ENCODE assay signal across 10 mouse cellular contexts in the genomic region with DNA sequence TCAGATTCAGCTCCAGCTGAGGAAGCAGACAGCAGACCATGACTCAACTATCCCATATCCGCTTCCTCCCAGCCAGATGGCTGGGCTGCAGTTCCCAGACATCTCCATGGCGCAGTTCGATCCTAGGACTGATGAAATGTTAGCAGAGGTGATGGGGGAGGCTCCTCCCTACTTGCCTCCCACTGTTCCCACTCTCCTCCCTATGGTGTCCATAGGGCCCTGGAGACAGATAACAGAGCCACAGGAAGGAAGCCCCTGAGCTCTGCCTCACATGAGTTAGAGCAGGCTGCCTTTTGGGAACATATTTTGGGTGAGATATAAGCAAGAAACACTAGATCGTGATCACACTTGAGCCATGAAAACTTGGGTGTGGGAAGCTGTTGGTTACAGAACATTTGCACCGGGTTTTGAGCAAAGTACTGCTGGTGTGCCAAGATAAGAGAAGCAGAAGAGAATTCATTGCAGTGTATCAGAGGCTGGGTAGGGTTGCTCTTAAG. TPM values are rescaled to one million over a fixed set of nuclear protein-coding genes. Genes with fewer than 3 reads are reported as not detected.
DNase-seq lines count a peak whose midpoint lies in the region; ATAC-seq and TF ChIP-seq lines count a peak whose summit lies in the region.
"Had no signal": no experiment of that assay in that cellular context is flagged by ENCODE, and none has a peak within 500 bp of the region (broad histone marks: within the 10 kb centered on the region; RNA-seq: fewer than 3 reads in every experiment).

No protein-coding gene starts in this region.

- ATAC-seq in erythroblast, adult 5-6 weeks (replicated peaks; ENCODE audit: low FRiP score, poor library complexity, severe bottlenecking): peak; percentile 82
- peak; percentile 40; the same call in 1 of the 2 replicates for ATAC-seq in megakaryocyte, adult 5-6 weeks (ENCODE audit: poor library complexity, severe bottlenecking)
- ATAC-seq in monocyte, adult 5-6 weeks (replicated peaks; ENCODE audit: insufficient number of reproducible peaks, low FRiP score, low TSS enrichment, poor library complexity, severe bottlenecking): no peak

- H3K4me3 ChIP-seq in layer of hippocampus, adult 2 months: no peak overlapping the region
- H3K4me3 ChIP-seq: embryonic facial prominence, embryonic 13.5 days had no signal

- peak overlapping the region; percentile 46 for H3K27ac ChIP-seq in layer of hippocampus, adult 2 months
- H3K27ac ChIP-seq: embryonic facial prominence, embryonic 13.5 days; macrophage had no signal

- no peak for DNase-seq in layer of hippocampus, adult 2 months (ENCODE audit: low spot score in 2 of 2)
- DNase-seq in layer of hippocampus, postnatal 14 days (ENCODE audit: low spot score in 2 of 2): no peak
- DNase-seq in brain, adult 2 months (ENCODE audit: low read depth, low spot score): peak; percentile 75
- DNase-seq in adrenal gland, adult 18-20 months (ENCODE audit: low spot score in 2 of 2): no peak
- DNase-seq: heart, postnatal 14 days had no signal

- TF ChIP-seq CTCF in layer of hippocampus, adult 2 months (conservative IDR thresholded peaks at IDR 0.05): no peak

RNA-seq across cellular contexts. Expression of gene Gm10260, which starts 18.3 kb away (rescaled TPM):
- total RNA-seq in layer of hippocampus, adult 2 months (2021): 10 to 100 TPM; 82.3 to 86.7 TPM
- total RNA-seq in layer of hippocampus, postnatal 14 days (2021): 100 to 1,000 TPM; 101 TPM
- total RNA-seq in erythroblast, adult 5-6 weeks (2015; ENCODE audit: low replicate concordance): 13.2 and 21.1 TPM in 2 replicates
- 4.6 and 5.9 TPM in 2 replicates for total RNA-seq in erythroblast, adult 5-6 weeks (2017; ENCODE audit: low replicate concordance)
- total RNA-seq in megakaryocyte, adult 5-6 weeks (2015): 15.1 and 15.7 TPM in 2 replicates
- total RNA-seq in megakaryocyte, adult 5-6 weeks (2017): 18.9 and 21.2 TPM in 2 replicates
- total RNA-seq in adrenal gland, adult 18-20 months (2021): 100 to 1,000 TPM; 200 to 210 TPM
- 5.4 to 13.1 TPM (median 10.0 TPM) in 3 replicates for total RNA-seq in monocyte, adult 5-6 weeks (2017)
